In genomic region chr14:77802268-77802630, GRCm38 (mm10) we compare ENCODE assay signal across 14 mouse cellular contexts.
DNase-seq lines count a peak whose midpoint lies in the region; ATAC-seq lines count a peak whose summit lies in the region.
"Had no signal": no experiment of that assay in that cellular context is flagged by ENCODE, and none has a peak within 500 bp of the region (broad histone marks: within the 10 kb centered on the region; RNA-seq: fewer than 3 reads in every experiment).

No protein-coding gene starts in this region.

- 0 out of 2 replicates have a peak overlapping the region, but pooled peaks have one; percentile 70 for H3K27ac ChIP-seq in hindbrain, embryonic 10.5 days
- H3K27ac ChIP-seq in midbrain, embryonic 13.5 days, result peak overlapping the region; percentile 81
- H3K27ac ChIP-seq: liver, embryonic 12.5 days had no signal

- no peak overlapping the region for H3K9ac ChIP-seq in midbrain, embryonic 13.5 days (replicated peaks)
- H3K9ac ChIP-seq: heart, embryonic 12.5 days; liver, embryonic 12.5 days had no signal

- ATAC-seq in frontal cortex, adult (ENCODE audit: low TSS enrichment), result peak; percentile 20; the same call in 1 of the 2 replicates
- ATAC-seq in midbrain, embryonic 13.5 days, result peak; percentile 73
- no peak for ATAC-seq in CD4-positive, CD25-positive, alpha-beta regulatory T cell, adult 4 months
- ATAC-seq: liver, embryonic 12.5 days had no signal

- WGBS in hindbrain, embryonic 10.5 days, result 48% methylated on average over 5 of the region's 5 CpGs
- WGBS in midbrain, embryonic 13.5 days, result 21% methylated on average over 5 of the region's 5 CpGs

- peaks cover 40% of the 10 kb centered on the region for H3K4me1 ChIP-seq in hindbrain, embryonic 10.5 days (replicated peaks)
- peaks cover 30% of the 10 kb centered on the region for H3K4me1 ChIP-seq in midbrain, embryonic 13.5 days (replicated peaks)
- H3K4me1 ChIP-seq: heart, embryonic 12.5 days; liver, embryonic 12.5 days had no signal

- H3K4me2 ChIP-seq in midbrain, embryonic 13.5 days (replicated peaks), result peak overlapping the region; percentile 5; the same call in 1 of the 2 replicates
- H3K4me2 ChIP-seq: heart, embryonic 12.5 days; liver, embryonic 12.5 days had no signal

- no peak overlapping the region for H3K4me3 ChIP-seq in hindbrain, embryonic 10.5 days
- H3K4me3 ChIP-seq in midbrain, embryonic 13.5 days (replicated peaks), result no peak overlapping the region
- H3K4me3 ChIP-seq: heart, embryonic 12.5 days; liver, embryonic 12.5 days had no signal

- no peaks in the 10 kb centered on the region for H3K36me3 ChIP-seq in hindbrain, embryonic 10.5 days
- H3K36me3 ChIP-seq in midbrain, embryonic 13.5 days, result no peaks in the 10 kb centered on the region
- H3K36me3 ChIP-seq: heart, embryonic 12.5 days; liver, embryonic 12.5 days had no signal

- no peaks in the 10 kb centered on the region for H3K9me3 ChIP-seq in hindbrain, embryonic 10.5 days
- no peaks in the 10 kb centered on the region for H3K9me3 ChIP-seq in midbrain, embryonic 13.5 days
- H3K9me3 ChIP-seq: heart, embryonic 12.5 days; liver, embryonic 12.5 days had no signal

- DNase-seq in frontal cortex, postnatal 14 days (ENCODE audit: low spot score in 2 of 2), result no peak
- peak; percentile 42 for DNase-seq in embryo, embryonic 10.5 days (ENCODE audit: low spot score)
- DNase-seq in hindbrain, embryonic 10.5 days (ENCODE audit: low spot score), result no peak
- no peak for DNase-seq in left cerebral cortex, adult 8-10 months (ENCODE audit: low spot score in 2 of 2)
- no peak for DNase-seq in gastrocnemius, adult 18-20 months (ENCODE audit: low spot score)
- DNase-seq: adrenal gland, postnatal 10 days; gastrocnemius, postnatal 14 days; kidney, adult 2 months; lung, postnatal 10 days had no signal

- H3K27me3 ChIP-seq in hindbrain, embryonic 10.5 days (ENCODE audit: insufficient read depth, poor library complexity, severe bottlenecking), result no peaks in the 10 kb centered on the region
- no peaks in the 10 kb centered on the region for H3K27me3 ChIP-seq in midbrain, embryonic 13.5 days
- H3K27me3 ChIP-seq: heart, embryonic 12.5 days; liver, embryonic 12.5 days had no signal
